Mouse (Mus musculus) cerebellum, adult 2 months (tissue): ENCODE results near the gene Cadps.

ENCODE experiments used
- CTCF ChIP-seq: fragments of 200-500 bp; IDR thresholded peaks from 2 replicates; pipeline ENCODE4 v1.5.1; 2011; ENCODE audit warnings: low read depth, mild to moderate bottlenecking, control low read depth, low read length, moderate library complexity, borderline replicate concordance; ENCODE audit not compliant: insufficient read depth
- POLR2A ChIP-seq: fragments of 200-500 bp; IDR thresholded peaks from 2 replicates; pipeline ENCODE4 v1.6.1; 2011; ENCODE audit warnings: low read length, control low read depth, borderline replicate concordance; ENCODE audit not compliant: insufficient read depth

DNA sequence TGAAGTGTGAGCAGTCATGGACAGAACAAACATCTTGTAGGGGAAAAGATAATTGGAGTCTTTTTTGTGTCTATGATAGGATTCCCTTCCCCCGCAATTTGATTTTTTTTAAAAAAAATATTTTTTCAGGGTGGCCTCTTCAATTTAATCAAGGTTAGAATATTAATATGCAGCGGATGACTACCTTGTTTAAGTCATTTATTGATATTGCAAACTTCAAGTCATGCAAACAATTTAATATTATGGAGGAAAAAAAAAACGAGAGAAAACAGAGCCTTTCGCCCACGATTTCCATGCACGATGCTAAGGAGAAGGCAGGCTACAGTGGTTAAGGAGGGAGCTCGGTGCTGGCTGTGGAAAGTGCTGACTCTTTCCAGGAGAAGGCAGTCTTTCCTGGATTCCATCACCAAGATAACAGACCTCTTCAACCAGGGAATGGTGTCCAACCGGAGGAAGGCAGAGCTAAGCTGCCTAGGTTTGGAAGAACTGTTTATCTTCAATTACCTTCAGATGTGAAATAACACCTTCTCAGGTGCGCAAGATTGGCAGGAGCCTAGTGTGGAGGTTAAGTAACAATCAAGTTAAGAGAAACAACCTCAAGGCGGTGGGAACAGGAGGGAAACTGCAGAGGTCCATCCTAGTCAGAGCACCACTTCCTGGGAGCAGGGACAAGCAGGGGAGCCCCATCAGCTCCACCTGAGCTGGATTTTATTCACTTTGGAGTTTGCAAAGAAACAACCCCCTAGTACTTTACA is 483.9 kb downstream of the Cadps start:
- TF ChIP-seq CTCF (no peak), POLR2A (no peak)
